20 mouse cellular contexts compared by ENCODE assay signal in genomic region chr6:100390258-100390910, GRCm38 (mm10).
A peak's percentile ranks its signal among the peaks of the same experiment; 100 is the strongest.
DNase-seq lines count a peak whose midpoint lies in the region; ATAC-seq and TF ChIP-seq lines count a peak whose summit lies in the region.
"Had no signal": no experiment of that assay in that cellular context is flagged by ENCODE, and none has a peak within 500 bp of the region (broad histone marks: within the 10 kb centered on the region; RNA-seq: fewer than 3 reads in every experiment).

No protein-coding gene starts in this region.

- WGBS in thymus, adult 2 months = 56% methylated on average over 7 of the region's 7 CpGs
- WGBS in midbrain, embryonic 15.5 days = 71% methylated on average over 7 of the region's 7 CpGs

- DNase-seq in A20 (ENCODE audit: low read depth, low spot score) = peak; percentile 69
- DNase-seq in thymus, adult 2 months = peak; percentile 36
- no peak for DNase-seq in gastrocnemius, adult 18-20 months (ENCODE audit: low spot score)
- DNase-seq in testis, postnatal 14 days (ENCODE audit: low spot score) = no peak
- no peak for DNase-seq in left cerebral cortex, adult 2 months (ENCODE audit: extremely low spot score in 1 of 2, low spot score in 2 of 2)
- DNase-seq: adrenal gland, adult 2 months; cerebellum, adult 8-10 months; gastrocnemius, postnatal 14 days; kidney, adult 8-10 months; lung, adult 2 months; lung, postnatal 36 days had no signal

- ATAC-seq in granulocyte monocyte progenitor cell, adult 5-6 weeks (replicated peaks; ENCODE audit: poor library complexity, severe bottlenecking) = peak; percentile 87
- no peak for ATAC-seq in midbrain, embryonic 15.5 days (replicated peaks)
- ATAC-seq: inflammation-experienced regulatory T-cells, adult 6 months; liver, embryonic 12.5 days had no signal

- no peaks in the 10 kb centered on the region for H3K27me3 ChIP-seq in ES-Bruce4 (ENCODE audit: control insufficient read depth, insufficient read depth, low read length, poor library complexity, severe bottlenecking)
- H3K27me3 ChIP-seq in thymus, adult 2 months (ENCODE audit: control insufficient read depth, insufficient read depth, low read length) = no peaks in the 10 kb centered on the region
- H3K27me3 ChIP-seq in midbrain, embryonic 15.5 days (replicated peaks) = no peaks in the 10 kb centered on the region; the same call in 1 of the 2 replicates
- H3K27me3 ChIP-seq: forebrain, embryonic 12.5 days; liver, embryonic 12.5 days; midbrain, embryonic 12.5 days had no signal

- peak overlapping the region; percentile 84 for H3K27ac ChIP-seq in ES-Bruce4 (ENCODE audit: insufficient read depth, low read length)
- peak overlapping the region; percentile 95 for H3K27ac ChIP-seq in thymus, adult 2 months (ENCODE audit: control insufficient read depth, insufficient read depth, low read length)
- H3K27ac ChIP-seq in midbrain, embryonic 15.5 days = no peak overlapping the region
- no peak overlapping the region for H3K27ac ChIP-seq in left cerebral cortex, adult 2 months
- H3K27ac ChIP-seq: forebrain, embryonic 12.5 days; limb, embryonic 12.5 days; liver, embryonic 12.5 days; midbrain, embryonic 12.5 days; stomach, postnatal 0 days had no signal

- H3K4me2 ChIP-seq in midbrain, embryonic 15.5 days = no peak overlapping the region
- H3K4me2 ChIP-seq: forebrain, embryonic 12.5 days; limb, embryonic 12.5 days; liver, embryonic 12.5 days; midbrain, embryonic 12.5 days had no signal

- H3K36me3 ChIP-seq in ES-Bruce4 (ENCODE audit: control insufficient read depth, insufficient read depth, low read length, poor library complexity, severe bottlenecking) = no peaks in the 10 kb centered on the region
- H3K36me3 ChIP-seq in thymus, adult 2 months (ENCODE audit: control insufficient read depth, insufficient read depth, low read length) = no peaks in the 10 kb centered on the region
- H3K36me3 ChIP-seq in midbrain, embryonic 15.5 days (replicated peaks) = no peaks in the 10 kb centered on the region
- H3K36me3 ChIP-seq: forebrain, embryonic 12.5 days; limb, embryonic 12.5 days; liver, embryonic 12.5 days; midbrain, embryonic 12.5 days had no signal

- H3K9ac ChIP-seq in ES-Bruce4 (ENCODE audit: low read depth, poor library complexity, severe bottlenecking) = no peak overlapping the region
- no peak overlapping the region for H3K9ac ChIP-seq in midbrain, embryonic 15.5 days
- H3K9ac ChIP-seq: forebrain, embryonic 12.5 days; limb, embryonic 12.5 days; liver, embryonic 12.5 days; midbrain, embryonic 12.5 days had no signal

- peak; percentile 89 for TF ChIP-seq EP300 in ES-Bruce4 (IDR thresholded peaks at IDR 0.05; ENCODE audit: insufficient read depth, low read depth, low read length)

- peaks cover 6% of the 10 kb centered on the region; the same call in 1 of the 2 replicates for H3K9me3 ChIP-seq in ES-Bruce4 (replicated peaks; ENCODE audit: control insufficient read depth, insufficient read depth, low read length, poor library complexity, severe bottlenecking)
- H3K9me3 ChIP-seq in midbrain, embryonic 15.5 days = no peaks in the 10 kb centered on the region
- H3K9me3 ChIP-seq: forebrain, embryonic 12.5 days; liver, embryonic 12.5 days had no signal

- peaks cover 9% of the 10 kb centered on the region for H3K4me1 ChIP-seq in ES-Bruce4 (ENCODE audit: control insufficient read depth, insufficient read depth, low read length)
- H3K4me1 ChIP-seq in thymus, adult 2 months (replicated peaks; ENCODE audit: control insufficient read depth, insufficient read depth, low read length) = peaks cover 14% of the 10 kb centered on the region
- H3K4me1 ChIP-seq in midbrain, embryonic 15.5 days = no peaks in the 10 kb centered on the region
- H3K4me1 ChIP-seq: forebrain, embryonic 12.5 days; liver, embryonic 12.5 days; midbrain, embryonic 12.5 days had no signal

- intact Hi-C loops in left cerebral cortex, adult 2 months (cut with DNase I) = no loop called here

- TF ChIP-seq CTCF in ES-Bruce4 (IDR thresholded peaks at IDR 0.05; ENCODE audit: low read depth, low read length) = no peak
- no peak for TF ChIP-seq CTCF in thymus, adult 2 months (IDR thresholded peaks at IDR 0.05; ENCODE audit: borderline replicate concordance, control insufficient read depth, extremely low read depth, insufficient read depth, low read length, poor library complexity)
- TF ChIP-seq CTCF in left cerebral cortex, adult 2 months (IDR thresholded peaks at IDR 0.05) = no peak

- H3K4me3 ChIP-seq in ES-Bruce4 (ENCODE audit: low read depth, low read length) = no peak overlapping the region
- H3K4me3 ChIP-seq in thymus, adult 2 months (ENCODE audit: control insufficient read depth, insufficient read depth, low read length) = no peak overlapping the region
- no peak overlapping the region for H3K4me3 ChIP-seq in midbrain, embryonic 15.5 days
- no peak overlapping the region for H3K4me3 ChIP-seq in left cerebral cortex, adult 2 months
- H3K4me3 ChIP-seq: forebrain, embryonic 12.5 days; limb, embryonic 12.5 days; liver, embryonic 12.5 days; midbrain, embryonic 12.5 days had no signal

- no peak for TF ChIP-seq POLR2A in ES-Bruce4 (IDR thresholded peaks at IDR 0.05; ENCODE audit: insufficient read depth, low read length)
- TF ChIP-seq POLR2A in thymus, adult 2 months (IDR thresholded peaks at IDR 0.05; ENCODE audit: control insufficient read depth, extremely low read depth, insufficient read depth, low read length, poor library complexity) = no peak

Comparison
In these comparisons a context has a peak if more than half of its experiments do, and no peak if none do; other contexts are left out.
1. DNase-seq: peak in A20 (single experiment) and thymus, adult 2 months (single experiment); none in gastrocnemius, adult 18-20 months (single experiment), testis, postnatal 14 days (single experiment) and left cerebral cortex, adult 2 months (0 of 2).
2. H3K27ac ChIP-seq: peak in ES-Bruce4 (single experiment) and thymus, adult 2 months (single experiment); none in midbrain, embryonic 15.5 days (single experiment) and left cerebral cortex, adult 2 months (single experiment).